Mouse (Mus musculus) intestine, embryonic 14.5 days (tissue): ENCODE measurements at regions not wholly inside any gene's neighbourhood (a gene's known extent, or its start where the extent isn't known, plus 50 kb on each side); places are given as distances from the start of the nearest gene placed in this dataset.

Source experiments
- ATAC-seq: fragments of 200-750 bp; cut with Nextera tagmentation; replicated peaks from 2 replicates; pipeline ENCODE4 v1.8.0; 2017; ENCODE audit warnings: low read depth, moderate number of reproducible peaks, moderate TSS enrichment, moderate library complexity; ENCODE audit not compliant: low FRiP score, low TSS enrichment
- DNase-seq: peaks from one replicate; pipeline ENCODE4 v3.0.0-alpha.2; 2018; ENCODE audit warnings: low spot score
- H3K27ac ChIP-seq: fragments of 300-500 bp; sonication (generic); 2 replicates; pipeline ENCODE4 v1.5.1; 2014; ENCODE audit warnings: low read depth, mild to moderate bottlenecking, control low read depth
- H3K27me3 ChIP-seq: fragments of 300-500 bp; sonication (generic); replicated peaks from 2 replicates; pipeline ENCODE4 v1.6.1; 2014; ENCODE audit warnings: low read length, control low read depth; ENCODE audit not compliant: control insufficient read depth, insufficient read depth
- H3K36me3 ChIP-seq: fragments of 300-500 bp; sonication (generic); 2 replicates; pipeline ENCODE4 v1.6.1; 2014; ENCODE audit warnings: low read length, control low read depth; ENCODE audit not compliant: control insufficient read depth, insufficient read depth
- H3K4me1 ChIP-seq: fragments of 300-500 bp; sonication (generic); replicated peaks from 2 replicates; pipeline ENCODE4 v1.6.1; 2014; ENCODE audit warnings: low read length, control low read depth, mixed read lengths; ENCODE audit not compliant: control insufficient read depth, insufficient read depth
- H3K4me2 ChIP-seq: fragments of 300-500 bp; sonication (generic); 2 replicates; pipeline ENCODE4 v1.6.1; 2014; ENCODE audit warnings: low read length
- H3K4me3 ChIP-seq: fragments of 300-500 bp; sonication (generic); 2 replicates; pipeline ENCODE4 v1.5.1; 2014; ENCODE audit warnings: low read depth, low read length, control low read depth, mixed read lengths
- H3K9ac ChIP-seq: fragments of 300-500 bp; sonication (generic); 2 replicates; pipeline ENCODE4 v1.6.1; 2014; ENCODE audit warnings: mild to moderate bottlenecking, low read length
- H3K9me3 ChIP-seq: fragments of 300-500 bp; sonication (generic); 2 replicates; pipeline ENCODE4 v1.6.1; 2016; ENCODE audit warnings: low read length, control low read depth; ENCODE audit not compliant: control insufficient read depth
- WGBS: fragments of 180-500 bp; shearing (Covaris S2); extraction: QIAGEN DNeasy Blood & Tissue Kit; methylation state at CpG from one replicate; pipeline ENCODE4 v1.1.7; 2014; 5-methylcytosine and 5-hydroxymethylcytosine counted together

GRCm38 (mm10) chr19:26548562-26549270 lies 56.1 kb upstream of the Smarca2 start:
- no peak overlapping the region for H3K4me2 ChIP-seq
- H3K4me1 ChIP-seq: no peaks in the 10 kb centered on the region; the same call in 1 of the 2 replicates
- ATAC-seq (no peak), DNase-seq (no peak)
- no peaks in the 10 kb centered on the region for H3K9me3 ChIP-seq
- no peak overlapping the region for H3K4me3 ChIP-seq
- H3K36me3 ChIP-seq: no peaks in the 10 kb centered on the region
- no peaks in the 10 kb centered on the region for H3K27me3 ChIP-seq
- WGBS: 90% methylated on average over 14 of the region's 14 CpGs
- H3K9ac ChIP-seq: no peak overlapping the region
- H3K27ac ChIP-seq: no peak overlapping the region

DNA sequence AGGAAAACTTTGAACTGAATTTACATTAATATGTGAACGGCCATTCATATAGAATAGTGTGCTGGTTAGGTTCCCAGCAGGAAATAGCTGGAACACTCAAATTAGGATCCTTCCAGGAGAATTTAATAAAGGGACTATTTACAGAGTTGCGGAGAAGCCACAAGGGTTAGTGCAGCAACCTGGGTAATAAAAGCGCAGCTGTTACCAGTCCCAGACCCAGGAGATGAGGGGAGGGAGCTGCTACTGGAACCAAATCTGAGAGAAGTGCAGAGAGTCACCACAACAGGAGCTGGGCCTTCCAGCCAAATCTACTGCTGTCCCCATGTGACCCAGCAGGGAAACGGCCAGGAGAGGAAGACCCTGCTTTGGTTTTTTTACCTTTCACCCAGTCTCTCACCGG lies 54.6 kb upstream of the Smarca2 start:
- 32% methylated on average over 5 of the region's 5 CpGs for WGBS
- ATAC-seq: no peak

More for the DNA sequence above, 54.6 kb upstream of the Smarca2 start:
- Histone ChIP-seq H3K36me3 (no peaks in the 10 kb centered on the region), H3K27me3 (no peaks in the 10 kb centered on the region), H3K4me1 (no peaks in the 10 kb centered on the region; the same call in 1 of the 2 replicates), H3K27ac (no peak overlapping the region), H3K9me3 (no peaks in the 10 kb centered on the region), H3K9ac (no peak overlapping the region), H3K4me3 (no peak overlapping the region), H3K4me2 (no peak overlapping the region)
- DNase-seq: no peak
